Mouse (Mus musculus): Measurements from ENCODE around the gene Birc7. TPM values are rescaled to one million over a fixed set of nuclear protein-coding genes. Genes with fewer than 3 reads are reported as not detected.

The Birc7 gene
- polyA plus RNA-seq, 1 experiment from 2014 or later, result not detected

DNA sequence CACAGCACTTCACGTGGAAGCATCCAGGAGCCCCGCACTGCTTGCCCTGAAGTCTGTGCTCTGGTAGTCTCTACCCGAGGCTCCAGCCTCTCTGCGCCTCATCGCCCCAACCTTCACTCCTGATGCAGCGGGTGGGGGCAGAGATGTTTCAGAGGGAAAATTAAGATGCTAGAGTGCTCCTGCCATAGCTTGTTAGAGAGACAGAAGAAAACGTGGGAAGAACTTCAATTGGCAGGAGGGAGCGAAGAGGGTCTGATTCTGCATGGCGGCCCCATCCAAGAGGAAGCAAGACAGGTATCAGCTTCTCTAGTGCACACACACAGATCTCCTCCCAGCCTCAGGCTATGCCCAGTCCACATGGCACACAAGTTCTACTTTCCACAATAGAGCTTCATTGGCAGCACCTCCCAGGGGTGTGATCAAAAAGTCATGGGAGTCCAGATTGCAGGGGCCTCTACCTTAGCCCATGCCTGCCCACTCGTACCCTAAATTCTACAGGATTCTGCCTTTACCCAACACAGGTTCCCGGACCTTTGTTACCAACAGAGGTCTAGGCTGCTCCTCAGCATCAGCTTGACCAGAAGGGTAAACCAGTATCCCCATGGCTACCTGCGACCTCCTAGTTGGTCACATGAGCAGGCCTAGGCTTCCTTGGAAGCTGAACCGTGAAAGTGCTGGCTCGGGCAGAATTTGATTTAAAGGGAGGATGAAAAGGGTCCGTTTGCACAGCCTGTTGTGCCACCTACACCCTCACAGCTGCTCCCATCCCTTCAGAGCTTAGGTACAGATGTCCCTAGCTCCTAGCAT is 31.8 kb upstream of the Birc7 start:
- no peaks in the 10 kb centered on the region for H3K36me3 ChIP-seq (ENCODE audit: control insufficient read depth, insufficient read depth, low read length)
- peaks cover 30% of the 10 kb centered on the region for H3K27me3 ChIP-seq (ENCODE audit: control insufficient read depth, insufficient read depth, low read length)
- no peak overlapping the region for H3K4me3 ChIP-seq (ENCODE audit: low read depth, low read length)
- peaks cover 21% of the 10 kb centered on the region for H3K4me1 ChIP-seq (ENCODE audit: control insufficient read depth, insufficient read depth, low read length)
- H3K4me2 ChIP-seq (replicated peaks; ENCODE audit: low read depth, low read length), result no peak overlapping the region
- H3K9ac ChIP-seq (replicated peaks; ENCODE audit: low read depth, low read length), result no peak overlapping the region
- no peaks in the 10 kb centered on the region for H3K9me3 ChIP-seq (ENCODE audit: control insufficient read depth, low read depth, low read length)
- ATAC-seq (ENCODE audit: insufficient number of reproducible peaks, insufficient read depth, low FRiP score, low read depth), result no peak
- 71% methylated on average over 15 of the region's 15 CpGs for WGBS
- no peak overlapping the region for H3K27ac ChIP-seq (ENCODE audit: low read length)

DNA sequence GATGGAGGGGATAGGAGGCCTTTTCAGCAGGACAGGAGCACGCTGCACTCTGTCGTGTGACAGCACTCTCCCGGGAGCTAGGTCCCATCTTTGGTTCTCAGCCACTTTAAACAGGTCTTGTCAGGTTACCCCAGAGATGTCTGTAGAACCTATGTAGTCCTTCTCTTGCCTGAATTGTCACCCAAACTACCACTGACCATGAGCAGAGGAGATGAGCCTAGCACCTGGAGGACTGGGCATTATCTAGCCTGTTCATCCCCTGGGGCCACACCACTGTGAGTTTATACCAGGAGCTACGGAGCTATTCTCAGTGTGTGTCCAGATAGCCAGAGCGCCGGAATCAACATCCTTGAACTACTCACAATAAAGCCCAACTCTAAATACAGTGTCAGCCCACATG is 31.0 kb upstream of the Birc7 start:
- Histone ChIP-seq H3K36me3 (ENCODE audit: control insufficient read depth, insufficient read depth, low read length) (no peaks in the 10 kb centered on the region), H3K27ac (ENCODE audit: low read length) (no peak overlapping the region), H3K4me3 (ENCODE audit: low read depth, low read length) (no peak overlapping the region), H3K4me1 (ENCODE audit: control insufficient read depth, insufficient read depth, low read length) (peaks cover 17% of the 10 kb centered on the region), H3K9ac (replicated peaks; ENCODE audit: low read depth, low read length) (no peak overlapping the region), H3K4me2 (replicated peaks; ENCODE audit: low read depth, low read length) (no peak overlapping the region), H3K27me3 (ENCODE audit: control insufficient read depth, insufficient read depth, low read length) (peaks cover 23% of the 10 kb centered on the region), H3K9me3 (ENCODE audit: control insufficient read depth, low read depth, low read length) (no peaks in the 10 kb centered on the region)
- 85% methylated on average over 6 of the region's 6 CpGs for WGBS
- no peak for ATAC-seq (ENCODE audit: insufficient number of reproducible peaks, insufficient read depth, low FRiP score, low read depth)

DNA sequence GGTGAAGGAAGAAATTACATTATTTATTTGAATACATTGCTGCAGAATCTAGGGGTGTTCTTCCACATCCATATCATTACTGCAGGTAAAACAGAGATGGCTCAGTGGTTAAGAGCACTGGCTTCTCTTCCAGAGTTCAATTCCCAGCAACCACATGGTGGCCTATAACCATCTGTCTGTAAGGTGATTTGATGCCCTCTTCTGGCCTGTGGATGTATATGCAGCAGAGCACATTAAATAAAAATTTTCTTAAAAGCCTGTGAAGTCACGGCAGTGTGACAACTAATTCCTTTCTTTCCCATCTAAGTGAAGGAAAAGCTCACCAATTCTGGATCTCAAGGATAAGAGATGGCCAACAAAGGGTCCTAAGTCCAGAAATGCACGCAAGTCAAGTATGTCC is 26.7 kb upstream of the Birc7 start:
- H3K9me3 ChIP-seq (ENCODE audit: control insufficient read depth, low read depth, low read length), result no peaks in the 10 kb centered on the region
- no peak overlapping the region for H3K4me2 ChIP-seq (replicated peaks; ENCODE audit: low read depth, low read length)
- no peak overlapping the region for H3K27ac ChIP-seq (ENCODE audit: low read length)
- no peaks in the 10 kb centered on the region for H3K27me3 ChIP-seq (ENCODE audit: control insufficient read depth, insufficient read depth, low read length)
- peaks cover 20% of the 10 kb centered on the region for H3K36me3 ChIP-seq (ENCODE audit: control insufficient read depth, insufficient read depth, low read length)
- 44% methylated on average over 2 of the region's 2 CpGs for WGBS
- H3K4me3 ChIP-seq (ENCODE audit: low read depth, low read length), result no peak overlapping the region
- no peak for ATAC-seq (ENCODE audit: insufficient number of reproducible peaks, insufficient read depth, low FRiP score, low read depth)
- H3K9ac ChIP-seq (replicated peaks; ENCODE audit: low read depth, low read length), result no peak overlapping the region
- no peaks in the 10 kb centered on the region for H3K4me1 ChIP-seq (ENCODE audit: control insufficient read depth, insufficient read depth, low read length)

DNA sequence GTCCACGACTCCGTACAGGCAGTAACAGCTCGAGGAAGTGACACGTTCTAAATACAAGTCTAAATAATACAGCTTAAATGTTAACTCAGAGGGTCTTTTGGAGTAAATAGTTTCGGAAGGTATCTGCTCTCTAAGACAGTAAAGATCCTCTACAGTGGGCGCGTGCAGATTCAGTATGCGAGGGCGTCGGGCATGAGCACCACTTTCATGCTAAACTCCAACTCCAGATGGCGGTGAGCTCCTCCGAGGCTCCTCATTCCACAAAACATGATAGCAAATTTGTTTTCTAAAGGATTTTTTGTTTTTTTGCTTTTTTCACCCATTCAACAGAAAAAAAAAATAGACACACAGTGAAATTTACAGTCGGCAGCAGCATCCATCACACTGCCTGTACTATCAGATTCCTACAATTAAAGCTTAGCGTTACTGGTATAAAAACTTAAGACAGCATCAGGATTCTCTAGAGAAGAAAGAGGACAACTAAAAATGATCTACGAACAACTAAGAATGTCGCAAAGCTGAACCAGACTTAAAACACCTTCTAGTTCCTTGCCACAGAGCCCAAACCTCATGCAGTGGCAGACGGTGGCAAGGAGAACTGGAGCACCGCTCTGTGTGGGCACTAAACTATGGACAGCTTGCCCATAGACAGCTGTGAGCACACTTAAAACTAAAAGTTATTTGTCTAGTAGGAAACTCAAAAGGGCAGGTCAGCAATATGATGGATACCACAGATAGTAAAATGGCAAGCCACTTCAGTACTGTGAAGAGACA is 24.2 kb upstream of the Birc7 start:
- H3K27me3 ChIP-seq (ENCODE audit: control insufficient read depth, insufficient read depth, low read length), result no peaks in the 10 kb centered on the region
- no peak overlapping the region for H3K27ac ChIP-seq (ENCODE audit: low read length)
- no peak overlapping the region for H3K4me2 ChIP-seq (replicated peaks; ENCODE audit: low read depth, low read length)
- H3K4me1 ChIP-seq (ENCODE audit: control insufficient read depth, insufficient read depth, low read length), result no peaks in the 10 kb centered on the region
- no peak for ATAC-seq (ENCODE audit: insufficient number of reproducible peaks, insufficient read depth, low FRiP score, low read depth)
- H3K4me3 ChIP-seq (ENCODE audit: low read depth, low read length), result no peak overlapping the region
- H3K36me3 ChIP-seq (ENCODE audit: control insufficient read depth, insufficient read depth, low read length), result peaks cover 31% of the 10 kb centered on the region
- H3K9me3 ChIP-seq (ENCODE audit: control insufficient read depth, low read depth, low read length), result no peaks in the 10 kb centered on the region
- H3K9ac ChIP-seq (replicated peaks; ENCODE audit: low read depth, low read length), result no peak overlapping the region
- 88% methylated on average over 18 of the region's 18 CpGs for WGBS

DNA sequence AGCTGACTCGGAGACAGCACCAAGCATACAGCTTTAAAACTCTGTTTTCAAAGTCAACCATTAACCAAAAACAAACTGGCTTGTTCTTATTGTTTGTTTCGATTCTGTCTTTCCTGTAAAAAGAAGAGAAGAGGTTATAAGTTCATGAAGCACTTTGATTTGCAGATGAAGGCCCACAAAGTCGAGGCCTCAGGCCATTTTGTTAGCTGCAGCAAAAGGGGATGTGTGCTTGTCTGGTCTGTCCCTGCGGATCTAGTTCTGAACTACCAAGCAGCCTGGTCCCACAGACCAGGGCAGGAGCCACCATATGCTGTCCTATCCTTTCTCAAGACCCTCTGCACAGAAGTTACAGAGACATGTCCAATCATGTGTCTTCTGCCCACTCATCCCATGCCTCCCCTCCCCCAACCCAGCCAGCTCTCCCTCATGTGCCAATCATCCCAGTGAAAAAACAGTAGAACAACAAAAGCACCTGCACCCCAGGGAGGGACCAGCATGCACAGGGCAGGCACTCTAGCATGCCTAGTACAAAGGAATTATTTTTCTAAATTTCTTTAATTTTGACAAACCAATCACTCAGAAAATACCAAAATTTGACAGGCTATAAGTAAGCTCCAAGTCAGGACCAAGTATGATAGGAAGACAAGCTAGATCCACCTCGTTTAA is 23.1 kb upstream of the Birc7 start:
- Histone ChIP-seq H3K27me3 (ENCODE audit: control insufficient read depth, insufficient read depth, low read length) (no peaks in the 10 kb centered on the region), H3K4me3 (ENCODE audit: low read depth, low read length) (no peak overlapping the region), H3K4me2 (replicated peaks; ENCODE audit: low read depth, low read length) (no peak overlapping the region), H3K4me1 (ENCODE audit: control insufficient read depth, insufficient read depth, low read length) (no peaks in the 10 kb centered on the region), H3K36me3 (ENCODE audit: control insufficient read depth, insufficient read depth, low read length) (peaks cover 35% of the 10 kb centered on the region), H3K9ac (replicated peaks; ENCODE audit: low read depth, low read length) (no peak overlapping the region), H3K9me3 (ENCODE audit: control insufficient read depth, low read depth, low read length) (no peaks in the 10 kb centered on the region), H3K27ac (ENCODE audit: low read length) (no peak overlapping the region)
- 63% methylated on average over 5 of the region's 5 CpGs for WGBS
- no peak for ATAC-seq (ENCODE audit: insufficient number of reproducible peaks, insufficient read depth, low FRiP score, low read depth)

DNA sequence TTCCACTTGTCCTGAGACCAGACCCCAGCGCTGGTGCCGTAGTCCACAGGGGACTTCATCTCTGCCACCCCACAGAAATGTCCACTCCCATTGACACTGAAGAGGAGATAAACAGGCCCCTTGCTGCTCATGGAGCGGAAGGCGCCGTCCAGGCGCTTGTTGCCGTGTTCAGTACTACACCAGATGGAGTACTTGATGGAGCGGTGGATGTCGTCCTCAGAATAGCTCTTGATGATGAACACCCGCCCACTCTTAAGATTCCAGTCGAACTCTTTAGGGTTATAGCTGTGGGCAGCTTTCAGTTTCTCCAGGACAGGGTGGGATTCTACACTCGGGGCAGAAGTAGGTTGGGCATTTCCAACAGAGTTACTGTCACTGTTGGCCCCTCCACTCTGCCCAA is 17.9 kb upstream of the Birc7 start:
- no peak overlapping the region for H3K9ac ChIP-seq (replicated peaks; ENCODE audit: low read depth, low read length)
- no peak for ATAC-seq (ENCODE audit: insufficient number of reproducible peaks, insufficient read depth, low FRiP score, low read depth)
- 92% methylated on average over 12 of the region's 12 CpGs for WGBS
- no peaks in the 10 kb centered on the region for H3K27me3 ChIP-seq (ENCODE audit: control insufficient read depth, insufficient read depth, low read length)
- no peak overlapping the region for H3K4me2 ChIP-seq (replicated peaks; ENCODE audit: low read depth, low read length)
- no peak overlapping the region for H3K27ac ChIP-seq (ENCODE audit: low read length)
- no peaks in the 10 kb centered on the region for H3K4me1 ChIP-seq (ENCODE audit: control insufficient read depth, insufficient read depth, low read length)
- no peak overlapping the region for H3K4me3 ChIP-seq (ENCODE audit: low read depth, low read length)
- H3K9me3 ChIP-seq (ENCODE audit: control insufficient read depth, low read depth, low read length), result no peaks in the 10 kb centered on the region
- peaks cover 69% of the 10 kb centered on the region for H3K36me3 ChIP-seq (ENCODE audit: control insufficient read depth, insufficient read depth, low read length)

DNA sequence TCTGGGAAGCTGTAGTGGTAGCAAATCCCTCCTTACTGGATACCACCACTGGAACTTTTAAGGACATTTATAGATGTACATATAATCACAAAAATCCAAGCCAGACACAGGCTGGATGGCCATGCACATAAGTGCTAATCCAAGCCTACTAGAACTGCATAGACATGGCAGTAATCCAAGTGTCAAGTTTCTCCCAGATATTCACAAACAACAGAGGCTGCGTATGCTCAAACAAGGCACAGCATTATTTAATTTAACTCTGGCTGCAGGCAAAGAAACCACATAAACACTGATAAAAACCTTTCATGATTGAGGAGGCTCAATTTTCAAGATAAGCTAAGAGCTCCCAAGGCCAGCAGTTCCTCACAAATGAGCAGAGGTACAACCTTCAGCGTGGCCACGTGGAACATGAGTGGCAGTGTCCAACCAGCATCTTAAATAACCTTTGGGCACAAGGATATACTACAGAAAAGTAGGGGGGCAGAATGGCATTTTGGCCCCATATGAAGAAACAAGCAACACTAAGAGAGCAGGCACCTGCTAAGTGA is 12.9 kb upstream of the Birc7 start:
- no peak for ATAC-seq (ENCODE audit: insufficient number of reproducible peaks, insufficient read depth, low FRiP score, low read depth)
- H3K9me3 ChIP-seq (ENCODE audit: control insufficient read depth, low read depth, low read length), result no peaks in the 10 kb centered on the region
- H3K9ac ChIP-seq (replicated peaks; ENCODE audit: low read depth, low read length), result no peak overlapping the region
- no peak overlapping the region for H3K27ac ChIP-seq (ENCODE audit: low read length)
- peaks cover 69% of the 10 kb centered on the region for H3K36me3 ChIP-seq (ENCODE audit: control insufficient read depth, insufficient read depth, low read length)
- no peak overlapping the region for H3K4me3 ChIP-seq (ENCODE audit: low read depth, low read length)
- peaks cover 9% of the 10 kb centered on the region; the same call in 1 of the 2 replicates for H3K4me1 ChIP-seq (ENCODE audit: control insufficient read depth, insufficient read depth, low read length)
- H3K4me2 ChIP-seq (replicated peaks; ENCODE audit: low read depth, low read length), result no peak overlapping the region
- H3K27me3 ChIP-seq (ENCODE audit: control insufficient read depth, insufficient read depth, low read length), result no peaks in the 10 kb centered on the region
- WGBS, result 58% methylated on average over 3 of the region's 3 CpGs
